28 mouse cellular contexts compared by ENCODE assay signal in the genomic region with DNA sequence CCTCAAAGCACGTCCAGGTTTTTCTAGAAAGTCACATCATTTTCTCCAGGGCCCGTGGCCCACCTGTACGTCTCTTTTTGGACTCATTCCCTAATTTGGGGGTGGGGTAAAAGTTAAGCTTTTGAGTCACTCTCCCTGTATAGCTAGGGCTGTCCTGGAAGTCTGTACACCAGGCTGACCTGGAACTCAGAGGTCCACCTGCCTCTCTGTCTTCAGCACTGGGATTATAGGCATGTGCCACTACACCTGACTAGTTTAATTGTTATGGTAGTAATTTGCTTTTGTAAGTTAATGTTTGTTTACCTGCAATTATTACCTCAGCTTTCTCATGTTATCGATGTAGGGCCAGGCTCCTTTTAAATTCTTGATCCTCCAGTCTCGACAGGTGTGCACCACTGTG. TPM values are rescaled to one million over a fixed set of nuclear protein-coding genes. Genes with fewer than 3 reads are reported as not detected.
"Had no signal": no experiment of that assay in that cellular context is flagged by ENCODE, and none has a peak within 500 bp of the region (broad histone marks: within the 10 kb centered on the region; RNA-seq: fewer than 3 reads in every experiment).

No protein-coding gene starts in this region.

- H3K4me3 ChIP-seq: embryonic facial prominence, embryonic 10.5 days; embryonic facial prominence, embryonic 12.5 days; embryonic facial prominence, embryonic 13.5 days; embryonic facial prominence, embryonic 15.5 days; erythroblast, embryonic 14.5 days; forebrain, embryonic 10.5 days; forebrain, embryonic 12.5 days; forebrain, embryonic 13.5 days; forebrain, embryonic 15.5 days; gastrocnemius, adult 2 months had no signal

- H3K9me3 ChIP-seq: embryonic facial prominence, embryonic 10.5 days; embryonic facial prominence, embryonic 12.5 days; embryonic facial prominence, embryonic 13.5 days; embryonic facial prominence, embryonic 15.5 days; forebrain, embryonic 10.5 days; forebrain, embryonic 12.5 days; forebrain, embryonic 13.5 days; forebrain, embryonic 15.5 days had no signal

- H3K27ac ChIP-seq: embryonic facial prominence, embryonic 10.5 days; embryonic facial prominence, embryonic 12.5 days; embryonic facial prominence, embryonic 13.5 days; embryonic facial prominence, embryonic 15.5 days; forebrain, embryonic 10.5 days; forebrain, embryonic 12.5 days; forebrain, embryonic 13.5 days; forebrain, embryonic 15.5 days; gastrocnemius, adult 2 months had no signal

- H3K4me1 ChIP-seq: embryonic facial prominence, embryonic 10.5 days; embryonic facial prominence, embryonic 12.5 days; embryonic facial prominence, embryonic 13.5 days; embryonic facial prominence, embryonic 15.5 days; forebrain, embryonic 15.5 days had no signal

- ATAC-seq: forebrain, embryonic 13.5 days; forebrain, embryonic 14.5 days; forebrain, embryonic 15.5 days; forebrain, embryonic 16.5 days; forebrain, postnatal 0 days had no signal

- H3K4me2 ChIP-seq: embryonic facial prominence, embryonic 12.5 days; embryonic facial prominence, embryonic 13.5 days; embryonic facial prominence, embryonic 15.5 days; forebrain, embryonic 12.5 days; forebrain, embryonic 13.5 days; forebrain, embryonic 15.5 days had no signal

- H3K27me3 ChIP-seq: embryonic facial prominence, embryonic 12.5 days; embryonic facial prominence, embryonic 13.5 days; embryonic facial prominence, embryonic 15.5 days; forebrain, embryonic 12.5 days; forebrain, embryonic 13.5 days; forebrain, embryonic 15.5 days had no signal

- H3K9ac ChIP-seq: embryonic facial prominence, embryonic 12.5 days; embryonic facial prominence, embryonic 13.5 days; embryonic facial prominence, embryonic 15.5 days; forebrain, embryonic 12.5 days; forebrain, embryonic 13.5 days; forebrain, embryonic 15.5 days; forebrain, postnatal 0 days had no signal

- DNase-seq: cerebellum, adult 18-20 months; cerebellum, adult 2 months; cerebellum, adult 8-10 months; cerebellum, adult 9-10 months; cerebellum, adult 9-11 months; cerebellum, postnatal 10 days; cerebellum, postnatal 14 days; cerebellum, postnatal 25 days; cerebellum, postnatal 36 days; embryo, embryonic 11 days; forebrain, postnatal 0 days; gastrocnemius, adult 2 months; gastrocnemius, postnatal 10 days; gastrocnemius, postnatal 14 days; gastrocnemius, postnatal 25 days; gastrocnemius, postnatal 36 days; heart, adult 11 months had no signal

RNA-seq across cellular contexts. Expression of a gene that starts 49.9 kb away (rescaled TPM):
- polyA plus RNA-seq: erythroblast, embryonic 14.5 days had no signal
